Mouse (Mus musculus): ENCODE measurements around the gene Rcsd1.

DNA sequence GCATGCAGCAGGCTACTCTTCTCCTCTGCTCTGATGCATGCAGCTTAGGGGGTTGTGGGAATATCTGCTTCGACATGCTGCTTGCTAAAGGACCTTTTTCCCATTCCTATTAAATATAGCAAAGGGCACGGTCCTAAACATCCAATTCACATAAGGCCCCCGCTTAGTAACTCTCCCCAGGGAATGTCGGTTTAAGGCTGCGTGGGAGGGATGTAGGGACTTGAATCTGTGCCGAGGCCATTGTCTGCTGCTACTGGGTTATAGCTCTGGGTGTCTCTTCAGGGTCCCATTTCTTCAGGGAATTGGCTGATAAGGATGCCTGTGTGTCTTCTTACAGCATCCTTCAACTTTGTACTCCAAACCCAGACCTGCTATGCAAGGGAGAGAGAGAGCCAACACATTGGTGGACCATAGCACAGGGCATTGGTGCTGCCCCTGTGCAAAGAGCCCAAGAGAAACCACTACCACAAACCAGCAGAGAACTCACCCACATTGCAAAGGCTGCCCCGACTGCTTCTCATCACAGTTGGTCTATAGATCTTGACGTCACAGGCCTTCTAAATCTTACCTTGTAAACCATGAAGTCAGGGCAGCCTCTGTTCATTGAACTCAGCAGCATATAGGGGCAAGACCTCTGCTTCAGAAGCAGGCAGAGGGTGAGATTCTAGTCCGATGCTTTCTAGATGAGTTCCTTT, 724 bp downstream of the Rcsd1 start:
- TF ChIP-seq POLR2A (IDR thresholded peaks at IDR 0.05; ENCODE audit: borderline replicate concordance, extremely low read depth, low read depth, low read length) (no peak), CTCF (IDR thresholded peaks at IDR 0.05; ENCODE audit: insufficient read depth, low read length) (no peak)

Data from lung, adult 2 months (tissue).